Mouse (Mus musculus): Measurements from ENCODE around the gene Fam172a. TPM values are rescaled to one million over a fixed set of nuclear protein-coding genes. Genes with fewer than 3 reads are reported as not detected.

Gene Fam172a
- total and polyA plus RNA-seq, 3 experiments, result 33.4 to 89.8 (median 45.3) TPM

DNA sequence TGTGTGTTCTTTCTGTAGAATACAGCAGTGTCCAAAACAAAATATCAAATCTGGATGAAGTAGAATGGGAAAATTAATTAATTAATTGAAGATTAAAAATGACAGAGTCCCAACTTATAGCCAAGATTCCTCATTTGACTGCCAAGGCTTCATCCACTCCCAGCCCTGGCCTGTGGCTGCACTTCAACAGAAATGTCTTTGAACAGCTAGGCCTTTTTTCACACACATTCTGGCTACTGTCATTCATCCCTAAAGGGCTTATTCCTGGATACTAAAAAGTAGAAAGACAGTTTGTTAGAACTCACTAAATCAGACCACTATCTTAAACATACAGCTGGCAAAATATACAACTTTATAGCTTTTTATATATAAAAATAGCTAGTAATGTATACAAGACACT, 388.9 kb downstream of the Fam172a start:
- Histone ChIP-seq H3K27me3 (ENCODE audit: insufficient read depth, low read length) (no peaks in the 10 kb centered on the region), H3K36me3 (replicated peaks) (no peaks in the 10 kb centered on the region), H3K4me3 (ENCODE audit: low read depth, low read length) (no peak overlapping the region), H3K9me3 (replicated peaks) (no peaks in the 10 kb centered on the region; the same call in 1 of the 2 replicates), H3K4me1 (ENCODE audit: insufficient read depth, low read depth, low read length) (no peaks in the 10 kb centered on the region)
- DNase-seq (ENCODE audit: low spot score) (no peak), ATAC-seq (ENCODE audit: extremely low read depth, insufficient number of reproducible peaks, low FRiP score, poor library complexity, severe bottlenecking) (no peak)
- no peak for TF ChIP-seq CTCF (IDR thresholded peaks at IDR 0.05; ENCODE audit: low read depth, low read length)
- TF ChIP-seq TAL1 (conservative IDR thresholded peaks at IDR 0.05; ENCODE audit: low read depth, low read length), result no peak
- no peak for TF ChIP-seq POLR2AphosphoS5 (IDR thresholded peaks at IDR 0.05; ENCODE audit: insufficient replicate concordance, low read depth, low read length)
- no peak for TF ChIP-seq GATA2 (IDR thresholded peaks at IDR 0.05; ENCODE audit: borderline replicate concordance, low read depth, low read length)
- TF ChIP-seq GATA1 (IDR thresholded peaks at IDR 0.05; ENCODE audit: borderline replicate concordance, low read length), result no peak

GRCm38 (mm10) chr13:78091949-78092348, 390.1 kb downstream of the Fam172a start:
- ATAC-seq (ENCODE audit: extremely low read depth, insufficient number of reproducible peaks, low FRiP score, poor library complexity, severe bottlenecking) (no peak), DNase-seq (ENCODE audit: low spot score) (no peak)
- H3K36me3 ChIP-seq (replicated peaks), result no peaks in the 10 kb centered on the region
- TF ChIP-seq TAL1 (conservative IDR thresholded peaks at IDR 0.05; ENCODE audit: low read depth, low read length) (no peak), POLR2AphosphoS5 (IDR thresholded peaks at IDR 0.05; ENCODE audit: insufficient replicate concordance, low read depth, low read length) (no peak), GATA1 (IDR thresholded peaks at IDR 0.05; ENCODE audit: borderline replicate concordance, low read length) (no peak), CTCF (IDR thresholded peaks at IDR 0.05; ENCODE audit: low read depth, low read length) (no peak), GATA2 (IDR thresholded peaks at IDR 0.05; ENCODE audit: borderline replicate concordance, low read depth, low read length) (no peak)
- no peaks in the 10 kb centered on the region for H3K4me1 ChIP-seq (ENCODE audit: insufficient read depth, low read depth, low read length)
- no peaks in the 10 kb centered on the region; the same call in 1 of the 2 replicates for H3K9me3 ChIP-seq (replicated peaks)
- H3K27me3 ChIP-seq (ENCODE audit: insufficient read depth, low read length), result no peaks in the 10 kb centered on the region
- no peak overlapping the region for H3K4me3 ChIP-seq (ENCODE audit: low read depth, low read length)

GRCm38 (mm10) chr13:78094352-78094751, 392.5 kb downstream of the Fam172a start:
- H3K9me3 ChIP-seq (replicated peaks), result no peaks in the 10 kb centered on the region; the same call in 1 of the 2 replicates
- H3K4me3 ChIP-seq (ENCODE audit: low read depth, low read length), result no peak overlapping the region
- no peaks in the 10 kb centered on the region for H3K27me3 ChIP-seq (ENCODE audit: insufficient read depth, low read length)
- no peak for ATAC-seq (ENCODE audit: extremely low read depth, insufficient number of reproducible peaks, low FRiP score, poor library complexity, severe bottlenecking)
- no peaks in the 10 kb centered on the region; the same call in 1 of the 2 replicates for H3K4me1 ChIP-seq (ENCODE audit: insufficient read depth, low read depth, low read length)
- DNase-seq (ENCODE audit: low spot score), result no peak
- no peaks in the 10 kb centered on the region for H3K36me3 ChIP-seq (replicated peaks)
- TF ChIP-seq CTCF (IDR thresholded peaks at IDR 0.05; ENCODE audit: low read depth, low read length) (no peak), GATA2 (IDR thresholded peaks at IDR 0.05; ENCODE audit: borderline replicate concordance, low read depth, low read length) (no peak), GATA1 (IDR thresholded peaks at IDR 0.05; ENCODE audit: borderline replicate concordance, low read length) (no peak), POLR2AphosphoS5 (IDR thresholded peaks at IDR 0.05; ENCODE audit: insufficient replicate concordance, low read depth, low read length) (no peak), TAL1 (conservative IDR thresholded peaks at IDR 0.05; ENCODE audit: low read depth, low read length) (no peak)

- Histone ChIP-seq H3K4me3 (ENCODE audit: low read depth, low read length) (no peak overlapping the region), H3K36me3 (replicated peaks) (no peaks in the 10 kb centered on the region), H3K9me3 (replicated peaks) (no peaks in the 10 kb centered on the region; the same call in 1 of the 2 replicates), H3K27me3 (ENCODE audit: insufficient read depth, low read length) (no peaks in the 10 kb centered on the region), H3K4me1 (ENCODE audit: insufficient read depth, low read depth, low read length) (no peaks in the 10 kb centered on the region; the same call in 1 of the 2 replicates)
- no peak for TF ChIP-seq POLR2AphosphoS5 (IDR thresholded peaks at IDR 0.05; ENCODE audit: insufficient replicate concordance, low read depth, low read length)
- TF ChIP-seq CTCF (IDR thresholded peaks at IDR 0.05; ENCODE audit: low read depth, low read length), result no peak
- no peak for TF ChIP-seq GATA1 (IDR thresholded peaks at IDR 0.05; ENCODE audit: borderline replicate concordance, low read length)
- TF ChIP-seq TAL1 (conservative IDR thresholded peaks at IDR 0.05; ENCODE audit: low read depth, low read length), result no peak
- no peak for TF ChIP-seq GATA2 (IDR thresholded peaks at IDR 0.05; ENCODE audit: borderline replicate concordance, low read depth, low read length)
- no peak for ATAC-seq (ENCODE audit: extremely low read depth, insufficient number of reproducible peaks, low FRiP score, poor library complexity, severe bottlenecking)
- DNase-seq (ENCODE audit: low spot score), result no peak
Measured at GRCm38 (mm10) chr13:78095071-78095973, 393.5 kb downstream of the Fam172a start.

DNA sequence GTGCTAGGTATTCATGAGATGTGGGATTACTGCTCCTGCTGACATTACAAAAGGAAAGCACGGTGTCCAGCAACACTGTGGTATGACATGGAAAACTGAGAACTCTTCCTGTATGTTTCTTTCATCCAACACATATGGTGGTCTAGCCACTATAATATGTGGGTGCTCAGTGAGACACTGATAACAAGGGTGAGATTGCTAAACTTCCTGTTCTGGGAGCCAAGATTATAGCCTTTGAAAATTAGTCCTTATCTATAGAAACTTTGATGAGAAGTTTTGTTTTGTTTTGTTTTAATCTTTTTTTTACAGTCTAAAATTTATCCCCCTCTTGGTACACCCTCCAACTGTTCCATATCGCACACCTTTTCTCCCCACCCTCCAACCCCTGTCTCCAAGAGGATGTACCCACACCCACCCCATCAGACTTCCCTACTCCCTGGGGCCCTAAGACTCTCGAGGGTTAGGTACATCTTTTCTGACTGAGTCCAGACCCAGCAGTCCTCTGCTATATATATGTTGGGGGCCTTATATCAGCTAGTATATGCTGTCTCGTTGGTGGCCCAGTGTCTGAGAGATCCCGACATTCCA, 397.1 kb downstream of the Fam172a start:
- ATAC-seq (ENCODE audit: extremely low read depth, insufficient number of reproducible peaks, low FRiP score, poor library complexity, severe bottlenecking) (peak; percentile 28; the same call in 1 of the 2 replicates), DNase-seq (ENCODE audit: low spot score) (no peak)
- Histone ChIP-seq H3K9me3 (replicated peaks) (no peaks in the 10 kb centered on the region; the same call in 1 of the 2 replicates), H3K27me3 (ENCODE audit: insufficient read depth, low read length) (no peaks in the 10 kb centered on the region), H3K4me1 (ENCODE audit: insufficient read depth, low read depth, low read length) (no peaks in the 10 kb centered on the region; the same call in 1 of the 2 replicates), H3K36me3 (replicated peaks) (no peaks in the 10 kb centered on the region), H3K4me3 (ENCODE audit: low read depth, low read length) (no peak overlapping the region)
- TF ChIP-seq GATA1 (IDR thresholded peaks at IDR 0.05; ENCODE audit: borderline replicate concordance, low read length), result no peak
- no peak for TF ChIP-seq TAL1 (conservative IDR thresholded peaks at IDR 0.05; ENCODE audit: low read depth, low read length)
- TF ChIP-seq CTCF (IDR thresholded peaks at IDR 0.05; ENCODE audit: low read depth, low read length), result no peak
- TF ChIP-seq GATA2 (IDR thresholded peaks at IDR 0.05; ENCODE audit: borderline replicate concordance, low read depth, low read length), result no peak
- no peak for TF ChIP-seq POLR2AphosphoS5 (IDR thresholded peaks at IDR 0.05; ENCODE audit: insufficient replicate concordance, low read depth, low read length)

All from G1E (cell line).